Mouse (Mus musculus) CH12.LX (cell line): ENCODE measurements around the gene Pfdn2. TPM values are rescaled to one million over a fixed set of nuclear protein-coding genes. Genes with fewer than 3 reads are reported as not detected.
A peak's percentile ranks its signal among the peaks of the same experiment; 100 is the strongest.

Source experiments
- DNase-seq: peaks from one replicate; pipeline ENCODE4 v3.0.0-alpha.2; 2013; ENCODE audit errors: extremely low read depth
- H3K27ac ChIP-seq: 2 replicates; pipeline ENCODE4 v1.5.1; 2012; ENCODE audit warnings: low read depth, mild to moderate bottlenecking, control low read depth, moderate library complexity; ENCODE audit not compliant: insufficient read depth
- H3K27me3 ChIP-seq: replicated peaks from 2 replicates; pipeline ENCODE3; 2012; ENCODE audit warnings: inconsistent platforms
- H3K36me3 ChIP-seq, 2 experiments: replicated peaks in 1 of 2; 2 replicates each; pipeline versions ENCODE3 to v1.6.1; 2012; ENCODE audit warnings: inconsistent platforms in 1 of 2, low read length in 1 of 2, mild to moderate bottlenecking in 1 of 2, mixed read lengths in 1 of 2, moderate library complexity in 1 of 2; ENCODE audit not compliant: control insufficient read depth in 1 of 2, insufficient read depth in 1 of 2
- H3K4me1 ChIP-seq, 2 experiments: 2 replicates each; pipeline ENCODE4 v1.6.1; 2012; ENCODE audit warnings: inconsistent platforms in 1 of 2, moderate library complexity in 1 of 2; ENCODE audit not compliant: insufficient read depth in 2 of 2, control insufficient read depth in 1 of 2
- H3K4me2 ChIP-seq: 2 replicates; pipeline ENCODE4 v1.6.1; 2012; ENCODE audit warnings: low read depth, mild to moderate bottlenecking, control low read depth; ENCODE audit not compliant: poor library complexity, insufficient read depth, severe bottlenecking
- H3K4me3 ChIP-seq, 3 experiments: fragments of 150-350 bp in 1 of 3; sonication (generic) in 1 of 3; replicated peaks in 1 of 3; 2 replicates each; pipeline versions ENCODE3 to v1.5.1; 2011 to 2012; ENCODE audit warnings: low read depth in 2 of 3, low read length in 2 of 3, mild to moderate bottlenecking in 2 of 3, moderate library complexity in 2 of 3, control low read depth in 1 of 3, improper control_type of control experiment in 1 of 3, inconsistent platforms in 1 of 3, mixed read lengths in 1 of 3; ENCODE audit not compliant: poor library complexity in 1 of 3
- H3K79me2 ChIP-seq: replicated peaks from 2 replicates; pipeline ENCODE4 v1.6.1; 2012; ENCODE audit warnings: mild to moderate bottlenecking, moderate library complexity; ENCODE audit not compliant: control insufficient read depth, poor library complexity, insufficient read depth, severe bottlenecking; ENCODE audit errors: extremely low read depth
- H3K9ac ChIP-seq: 2 replicates; pipeline ENCODE4 v1.6.1; 2012; ENCODE audit warnings: low read depth, mild to moderate bottlenecking, control low read depth, moderate library complexity; ENCODE audit not compliant: insufficient read depth
- H3K9me3 ChIP-seq: replicated peaks from 2 replicates; pipeline ENCODE3; 2012; ENCODE audit warnings: low read length, inconsistent platforms, mixed read lengths
- BHLHE40 ChIP-seq: IDR thresholded peaks from 2 replicates; pipeline ENCODE4 v1.6.1; 2011; ENCODE audit warnings: mild to moderate bottlenecking, low read depth, low read length, improper control_type of control experiment
- CHD1 ChIP-seq: IDR thresholded peaks from 2 replicates; pipeline ENCODE4 v1.6.1; 2012; ENCODE audit warnings: low read depth, low read length, improper control_type of control experiment, inconsistent platforms
- ELF1 ChIP-seq: IDR thresholded peaks from 2 replicates; pipeline ENCODE4 v1.6.1; 2014; ENCODE audit warnings: low read depth, mild to moderate bottlenecking, inconsistent platforms, low read length, improper control_type of control experiment
- EP300 ChIP-seq: IDR thresholded peaks from 2 replicates; pipeline ENCODE4 v1.6.1; 2011; ENCODE audit warnings: low read length, improper control_type of control experiment
- GABPA ChIP-seq: IDR thresholded peaks from 2 replicates; pipeline ENCODE4 v1.6.1; 2012; ENCODE audit warnings: low read depth, low read length, improper control_type of control experiment, inconsistent platforms; ENCODE audit not compliant: insufficient replicate concordance
- JUN ChIP-seq: IDR thresholded peaks from 2 replicates; pipeline ENCODE4 v1.6.1; 2011; ENCODE audit warnings: low read depth, mild to moderate bottlenecking, low read length, improper control_type of control experiment, moderate library complexity; ENCODE audit not compliant: insufficient read depth
- MEF2A ChIP-seq: IDR thresholded peaks from 2 replicates; pipeline ENCODE4 v1.6.1; 2014; ENCODE audit warnings: low read depth, mild to moderate bottlenecking, inconsistent platforms, low read length, improper control_type of control experiment, borderline replicate concordance
- MXI1 ChIP-seq: IDR thresholded peaks from 2 replicates; pipeline ENCODE4 v1.6.1; 2011; ENCODE audit warnings: mild to moderate bottlenecking, low read depth, low read length, improper control_type of control experiment
- POLR2AphosphoS2 ChIP-seq: IDR thresholded peaks from 2 replicates; pipeline ENCODE4 v1.6.1; 2011; ENCODE audit warnings: low read depth, low read length, improper control_type of control experiment
- RCOR1 ChIP-seq: conservative IDR thresholded peaks from 2 replicates; pipeline ENCODE4 v1.6.1; 2012; ENCODE audit warnings: low read depth, mild to moderate bottlenecking, inconsistent platforms, low read length, improper control_type of control experiment
- UBTF ChIP-seq: IDR thresholded peaks from 2 replicates; pipeline ENCODE4 v1.6.1; 2012; ENCODE audit warnings: low read depth, mild to moderate bottlenecking, inconsistent platforms, low read length, improper control_type of control experiment, moderate library complexity
- USF1 ChIP-seq: IDR thresholded peaks from 2 replicates; pipeline ENCODE4 v1.6.1; 2014; ENCODE audit warnings: low read depth, mild to moderate bottlenecking, inconsistent platforms, low read length, improper control_type of control experiment
- ZC3H11A ChIP-seq: IDR thresholded peaks from 2 replicates; pipeline ENCODE4 v1.6.1; 2012; ENCODE audit warnings: low read depth, mild to moderate bottlenecking, inconsistent platforms, low read length, improper control_type of control experiment
- ZNF384 ChIP-seq: IDR thresholded peaks from 2 replicates; pipeline ENCODE4 v1.6.1; 2012; ENCODE audit warnings: low read depth, low read length, improper control_type of control experiment, inconsistent platforms
- dilution Hi-C: fragments of 300-500 bp; cut with MboI; formaldehyde crosslinking; loops from 2 replicates; pipeline ENCODE4 v1.14.3; 2020; ENCODE audit warnings: low sequenced_read_pairs; ENCODE audit not compliant: extremely low pct_unique_long_range_greater_than_20kb, extremely low pct_ligation_motif_present
- in situ Hi-C: fragments of 300-500 bp; cut with MboI; formaldehyde crosslinking; loops from 3 replicates; pipeline ENCODE4 v1.14.3; 2019; ENCODE audit warnings: low sequenced_read_pairs, low pct_ligation_motif_present, low pct_unique_long_range_greater_than_20kb, mixed read lengths
- polyA plus RNA-seq: library from polyadenylated mRNA; unstranded; fragments of >175 nt; gene quantifications from 2 replicates; pipeline ENCODE4 v1.2.1, GENCODE M21; 2012; ENCODE audit warnings: low read depth; ENCODE audit not compliant: insufficient read length
- total RNA-seq, 2 experiments: library from RNA; depleted of rRNA; stranded (reverse); fragments of 300-350 nt in 1 of 2; fragments of >200 nt in 1 of 2; gene quantifications; 2 replicates each; pipeline ENCODE4 v1.2.3; 2012 to 2014

Pfdn2 gene
- total and polyA plus RNA-seq, 3 experiments, result 25.2 to 292 (median 33.0) TPM

DNA sequence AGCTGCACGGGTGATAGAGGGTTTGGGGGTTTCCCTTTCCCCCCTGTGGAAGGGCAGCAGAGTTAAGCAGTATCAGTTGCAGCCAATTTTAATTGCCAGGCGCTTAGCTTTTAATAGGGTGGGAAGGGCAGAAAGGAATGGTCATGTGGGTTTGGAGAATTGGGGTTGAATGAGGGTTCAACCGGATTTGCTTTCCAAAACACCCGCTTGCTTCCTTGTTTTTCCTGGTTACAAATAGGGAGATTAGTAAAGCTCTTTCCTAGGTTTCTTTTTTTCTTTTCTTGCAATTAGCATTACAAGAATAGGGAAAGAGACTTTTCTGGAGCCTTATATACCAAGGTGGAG is 15.3 kb upstream of the Pfdn2 start:
- dilution Hi-C loops, result no loop called here

DNA sequence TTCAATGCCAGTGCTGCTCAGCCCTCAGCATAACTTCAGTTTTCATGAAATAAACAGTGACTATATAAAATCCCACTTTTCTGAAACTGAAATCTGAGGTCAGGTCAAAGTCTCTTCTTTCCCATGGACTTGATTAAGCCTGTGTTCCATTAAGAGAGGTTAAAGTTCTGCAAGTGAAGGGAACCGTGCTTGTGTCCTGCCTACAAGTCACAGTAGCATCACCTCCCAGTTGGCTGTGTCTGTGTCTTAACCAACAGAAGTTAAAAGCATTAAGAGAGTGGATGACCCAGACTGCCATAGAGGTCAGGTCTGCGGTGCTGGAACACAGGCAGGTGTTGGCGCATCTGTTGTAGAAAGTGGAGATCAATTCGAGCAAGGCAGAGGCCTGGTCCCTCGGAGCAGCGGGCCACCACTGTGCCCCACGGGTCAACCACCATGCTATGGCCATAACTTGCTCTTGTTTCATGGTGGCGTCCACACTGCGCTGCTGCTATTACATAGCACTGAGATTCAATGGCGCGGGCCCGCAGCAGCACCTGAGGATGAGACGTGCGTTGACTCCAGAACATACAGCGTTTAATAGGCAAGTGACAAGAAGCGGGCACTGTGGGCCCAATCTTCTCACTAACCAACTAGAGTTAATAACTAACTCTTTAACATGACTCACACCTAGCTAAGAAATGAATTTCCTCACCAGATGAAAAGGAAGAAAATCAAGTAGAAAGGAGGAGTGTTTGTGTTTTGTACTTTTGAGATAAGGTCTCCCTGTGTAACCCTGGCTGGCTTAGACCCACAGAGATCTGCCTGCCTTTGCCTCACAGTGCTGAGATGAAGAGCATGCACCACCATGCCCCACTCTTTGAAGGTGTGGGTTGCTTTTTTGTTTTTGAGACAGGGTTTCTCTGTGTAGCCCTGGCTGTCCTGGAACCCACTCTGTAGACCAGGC is 2.9 kb upstream of the Pfdn2 start:
- no peak for DNase-seq
- dilution Hi-C loops (no loop called here), in situ Hi-C loops (no loop called here)
- Histone ChIP-seq H3K27me3 (no peaks in the 10 kb centered on the region), H3K4me2 (no peak overlapping the region), H3K9ac (no peak overlapping the region), H3K36me3 (peaks cover 45 to 69% of the 10 kb centered on the region in 2 experiments), H3K4me3 (no peak overlapping the region), H3K4me1 (peaks cover 4 to 21% of the 10 kb centered on the region in 2 experiments), H3K9me3 (peaks cover 5% of the 10 kb centered on the region), H3K27ac (no peak overlapping the region), H3K79me2 (peaks cover 24% of the 10 kb centered on the region)
- TF ChIP-seq POLR2AphosphoS2 (no peak), UBTF (no peak), EP300 (no peak), ELF1 (no peak), ZC3H11A (no peak), JUN (no peak), RCOR1 (no peak), MXI1 (no peak), GABPA (no peak), MEF2A (no peak), CHD1 (no peak), ZNF384 (no peak)

More for the DNA sequence above, 15.3 kb upstream of the Pfdn2 start:
- Histone ChIP-seq H3K79me2 (peaks cover 59% of the 10 kb centered on the region), H3K4me2 (peak overlapping the region; percentile 99), H3K27me3 (no peaks in the 10 kb centered on the region), H3K9ac (peak overlapping the region; percentile 95; the same call in 1 of the 2 replicates), H3K27ac (no peak overlapping the region), H3K4me1 (peaks cover 13 to 61% of the 10 kb centered on the region in 2 experiments), H3K4me3 (peak overlapping the region; percentile 68 to 90 (median 85)), H3K36me3 (peaks cover 6 to 40% of the 10 kb centered on the region in 2 experiments), H3K9me3 (no peaks in the 10 kb centered on the region)
- TF ChIP-seq BHLHE40 (0 out of 2 replicates have a peak, but pooled peaks have one; percentile 12), USF1 (no peak)
- no peak for DNase-seq
- in situ Hi-C loops, result no loop called here
